Mouse (Mus musculus) lung, postnatal 25 days (tissue): ENCODE data around the gene Chrne.

Experiments
- DNase-seq: peaks from one replicate; pipeline ENCODE4 v3.0.0; 2022; ENCODE audit warnings: low spot score

Chrne gene

GRCm38 (mm10) chr11:70619101-70619500 is at the start of gene Chrne:
Chrne (minus strand) TSS chr11:70619216.
- no peak for DNase-seq

- no peak for DNase-seq
Observed at GRCm38 (mm10) chr11:70668335-70668770, 49.3 kb upstream of the Chrne start.

GRCm38 (mm10) chr11:70667271-70668150 is 48.5 kb upstream of the Chrne start:
- DNase-seq, result no peak

GRCm38 (mm10) chr11:70666687-70667086 is 47.7 kb upstream of the Chrne start:
- no peak for DNase-seq

- no peak for DNase-seq
Observed at GRCm38 (mm10) chr11:70664741-70665140, 45.7 kb upstream of the Chrne start.

- no peak for DNase-seq
Observed at GRCm38 (mm10) chr11:70663957-70664356, 44.9 kb upstream of the Chrne start.

GRCm38 (mm10) chr11:70663101-70663500 is 44.1 kb upstream of the Chrne start:
- DNase-seq, result no peak

- DNase-seq, result no peak
Observed at GRCm38 (mm10) chr11:70660571-70660970, 41.6 kb upstream of the Chrne start.

GRCm38 (mm10) chr11:70658942-70659341 is 39.9 kb upstream of the Chrne start:
- no peak for DNase-seq

GRCm38 (mm10) chr11:70658521-70658920 is 39.5 kb upstream of the Chrne start:
- DNase-seq, result no peak

- no peak for DNase-seq
Observed at GRCm38 (mm10) chr11:70657991-70658390, 39.0 kb upstream of the Chrne start.

- DNase-seq, result no peak
Observed at GRCm38 (mm10) chr11:70657573-70657972, 38.6 kb upstream of the Chrne start.

GRCm38 (mm10) chr11:70656964-70657363 is 37.9 kb upstream of the Chrne start, which contains the start of gene Eno3:
Eno3 (plus strand) TSS chr11:70657202.
- DNase-seq, result no peak

- no peak for DNase-seq
Observed at GRCm38 (mm10) chr11:70656456-70656927, 37.5 kb upstream of the Chrne start.

- peak; percentile 44 for DNase-seq
Observed at GRCm38 (mm10) chr11:70655571-70656455, 36.8 kb upstream of the Chrne start.

- DNase-seq, result peak; percentile 78
Observed at GRCm38 (mm10) chr11:70654923-70655570, 36.0 kb upstream of the Chrne start.

GRCm38 (mm10) chr11:70654198-70654922 is 35.3 kb upstream of the Chrne start, which contains the start of gene Pfn1:
Pfn1 (minus strand) TSS chr11:70654644.
- DNase-seq, result peak; percentile 59

- peak; percentile 64 for DNase-seq
Observed at GRCm38 (mm10) chr11:70653345-70654197, 34.6 kb upstream of the Chrne start.

- peak; percentile 55 for DNase-seq
Observed at GRCm38 (mm10) chr11:70652884-70653344, 33.9 kb upstream of the Chrne start.
